ENCODE assay signal across 8 mouse cellular contexts in the genomic region with DNA sequence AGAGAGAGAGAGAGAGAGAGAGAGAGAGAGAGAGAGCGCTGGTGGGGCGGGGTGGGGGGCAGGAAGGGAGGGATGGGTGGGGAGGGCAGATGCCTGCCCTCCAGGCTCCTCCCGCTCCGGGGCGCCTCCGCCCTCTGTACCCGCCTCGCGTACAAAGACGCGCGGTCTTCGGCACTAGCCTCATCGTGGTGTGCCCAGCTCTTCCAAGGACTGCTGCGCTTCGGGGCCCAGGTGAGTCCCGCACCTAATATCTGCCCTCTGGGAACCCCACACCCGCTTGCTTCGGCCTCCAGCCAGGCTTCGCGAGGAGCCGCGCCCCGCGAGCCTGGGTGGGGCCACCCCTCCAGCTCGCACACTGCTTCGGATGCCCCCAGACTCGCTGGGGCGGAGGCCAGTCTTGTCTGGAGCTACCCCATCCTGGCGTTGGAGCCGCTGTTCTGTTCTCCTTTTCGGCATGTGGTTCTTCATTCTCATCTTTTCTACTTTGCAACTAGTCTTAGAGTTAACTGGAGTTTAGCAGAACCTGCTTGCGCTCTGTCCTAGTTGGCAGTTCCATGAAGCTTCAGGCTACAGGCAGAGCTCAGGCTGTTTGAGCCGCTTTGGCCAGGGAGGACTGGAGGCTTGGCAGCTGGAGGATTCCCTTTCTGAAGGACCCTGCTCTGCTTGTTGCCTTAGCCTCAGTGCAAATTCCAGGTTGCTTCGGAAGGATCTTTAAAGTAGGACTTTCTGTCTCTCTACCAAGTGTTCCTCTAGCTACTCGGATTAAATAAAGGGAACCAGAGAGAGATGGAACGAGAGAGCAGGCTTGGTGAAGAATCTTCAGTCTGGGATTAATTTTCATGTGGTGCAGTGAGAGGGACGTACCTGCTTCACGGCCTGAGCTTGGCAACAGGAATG. TPM values are rescaled to one million over a fixed set of nuclear protein-coding genes. Genes with fewer than 3 reads are reported as not detected.
A peak's percentile ranks its signal among the peaks of the same experiment; 100 is the strongest.
DNase-seq lines count a peak whose midpoint lies in the region; ATAC-seq lines count a peak whose summit lies in the region.

S100a10 (plus strand) TSS at position 100 of the 897 bp plus-strand sequence.

- peak within 1 kb of the TSS; percentile 61 for H3K4me3 ChIP-seq in midbrain, embryonic 16.5 days (ENCODE audit: low read depth, low read length)

- H3K27me3 ChIP-seq in midbrain, embryonic 16.5 days (ENCODE audit: control insufficient read depth, insufficient read depth, low read depth, low read length) = no peaks in the 10 kb centered on the region

- peaks cover 4% of the 10 kb centered on the region; the same call in 1 of the 2 replicates for H3K4me1 ChIP-seq in midbrain, embryonic 16.5 days (ENCODE audit: control insufficient read depth, insufficient read depth, low read length)

- no peaks in the 10 kb centered on the region for H3K36me3 ChIP-seq in midbrain, embryonic 16.5 days (ENCODE audit: control insufficient read depth, insufficient read depth, low read length)

- DNase-seq in layer of hippocampus, adult 8-10 months (ENCODE audit: low spot score in 2 of 2) = no peak
- DNase-seq in layer of hippocampus, adult 9-10 months (ENCODE audit: low spot score) = no peak
- DNase-seq in embryo, embryonic 11 days = peak; percentile 72
- DNase-seq in heart, adult 18-20 months = peak; percentile 84 to 90
- DNase-seq in kidney, adult 11 months = peak; percentile 68
- DNase-seq in liver = peak; percentile 68
- DNase-seq in spleen, postnatal 4 days (ENCODE audit: low spot score in 2 of 2) = peak; percentile 68 to 80

- 0 out of 2 replicates have a peak within 1 kb of the TSS, but pooled peaks have one; percentile 2 for H3K27ac ChIP-seq in midbrain, embryonic 16.5 days (ENCODE audit: low read length)

- H3K9me3 ChIP-seq in midbrain, embryonic 16.5 days (replicated peaks; ENCODE audit: control insufficient read depth, low read length, poor library complexity, severe bottlenecking) = no peaks in the 10 kb centered on the region

- 3% methylated on average over 33 of the region's 39 CpGs for WGBS in midbrain, embryonic 16.5 days

- H3K4me2 ChIP-seq in midbrain, embryonic 16.5 days (ENCODE audit: low read length) = peak within 1 kb of the TSS; percentile 99

- ATAC-seq in midbrain, embryonic 16.5 days = peak; percentile 86

- peak within 1 kb of the TSS; percentile 73 for H3K9ac ChIP-seq in midbrain, embryonic 16.5 days (ENCODE audit: low read depth, low read length)

RNA-seq across cellular contexts. Expression of gene S100a10, which starts in this region (rescaled TPM):
- 10 to 100 TPM; 16.7 to 37.3 (median 28.5) TPM for total RNA-seq in layer of hippocampus, adult 8-10 months (2022)
- total RNA-seq in heart, adult 18-20 months (2021) = 100 to 1,000 TPM in 1 of 2 experiments, 10 to 100 TPM in 1; 92.1 to 100 TPM
- 87.0 and 107 TPM in 2 replicates for polyA plus RNA-seq in midbrain, embryonic 16.5 days (2015; fragmentation: Nextera tagmentation; extraction: Ambion mirVana)

Comparison
In these comparisons a context has a peak if more than half of its experiments do, and no peak if none do; other contexts are left out.
1. DNase-seq: peak in embryo, embryonic 11 days (single experiment), heart, adult 18-20 months (2 of 2), kidney, adult 11 months (single experiment), liver (single experiment) and spleen, postnatal 4 days (2 of 2); none in layer of hippocampus, adult 8-10 months (0 of 2) and layer of hippocampus, adult 9-10 months (single experiment).